Mouse (Mus musculus) embryonic facial prominence, embryonic 15.5 days (tissue): ENCODE measurements around the gene Gk. TPM values are rescaled to one million over a fixed set of nuclear protein-coding genes. Genes with fewer than 3 reads are reported as not detected.
A peak's percentile ranks its signal among the peaks of the same experiment; 100 is the strongest.

Experiments used
- ATAC-seq: fragments of 200-750 bp; cut with Nextera tagmentation; 2 replicates; pipeline ENCODE4 v1.8.0; 2017; ENCODE audit warnings: low read depth, moderate TSS enrichment; ENCODE audit not compliant: insufficient number of reproducible peaks, low FRiP score, low TSS enrichment
- H3K27ac ChIP-seq: fragments of 300-500 bp; sonication (generic); replicated peaks from 2 replicates; pipeline ENCODE4 v1.5.1; 2015; ENCODE audit warnings: mild to moderate bottlenecking, inconsistent platforms
- H3K27me3 ChIP-seq: fragments of 300-500 bp; sonication (generic); 2 replicates; pipeline ENCODE4 v1.6.1; 2015; ENCODE audit warnings: inconsistent platforms
- H3K36me3 ChIP-seq: fragments of 300-500 bp; sonication (generic); 2 replicates; pipeline ENCODE4 v1.6.1; 2015; ENCODE audit warnings: mild to moderate bottlenecking, inconsistent platforms
- H3K4me1 ChIP-seq: fragments of 300-500 bp; sonication (generic); 2 replicates; pipeline ENCODE4 v1.6.1; 2015; ENCODE audit warnings: inconsistent platforms
- H3K4me2 ChIP-seq: fragments of 300-500 bp; sonication (generic); replicated peaks from 2 replicates; pipeline ENCODE4 v1.6.1; 2015; ENCODE audit warnings: mild to moderate bottlenecking, inconsistent platforms
- H3K4me3 ChIP-seq: fragments of 300-500 bp; sonication (generic); replicated peaks from 2 replicates; pipeline ENCODE4 v1.5.1; 2015; ENCODE audit warnings: mild to moderate bottlenecking, inconsistent platforms
- H3K9ac ChIP-seq: fragments of 300-500 bp; sonication (generic); 2 replicates; pipeline ENCODE4 v1.6.1; 2015; ENCODE audit warnings: inconsistent platforms
- H3K9me3 ChIP-seq: fragments of 300-500 bp; sonication (generic); replicated peaks from 2 replicates; pipeline ENCODE4 v1.6.1; 2016; ENCODE audit warnings: inconsistent platforms
- WGBS: fragments of 180-500 bp; shearing (Covaris S2); methylation state at CpG from one replicate; pipeline ENCODE4 v1.1.7; 2015; 5-methylcytosine and 5-hydroxymethylcytosine counted together
- polyA plus RNA-seq: library from polyadenylated mRNA; unstranded; fragments of >200 nt; fragmentation: Nextera tagmentation; extraction: Ambion mirVana; gene quantifications from 2 replicates; pipeline ENCODE4 v1.2.1, GENCODE M21; 2015

Gene Gk
- 8.9 TPM in 2 replicates for polyA plus RNA-seq

GRCm38 (mm10) chrX:85776544-85777087 is at the start of gene Gk:
Gk (minus strand) TSS chrX:85776819.
- 24% methylated on average over 37 of the region's 45 CpGs for WGBS
- peak; percentile 99 for ATAC-seq
- peak within 1 kb of the TSS; percentile 54 for H3K4me3 ChIP-seq
- no peaks in the 10 kb centered on the region for H3K9me3 ChIP-seq
- H3K4me1 ChIP-seq: no peaks in the 10 kb centered on the region
- H3K27me3 ChIP-seq: no peaks in the 10 kb centered on the region
- peak within 1 kb of the TSS; percentile 62 for H3K4me2 ChIP-seq
- no peaks in the 10 kb centered on the region for H3K36me3 ChIP-seq
- peak within 1 kb of the TSS; percentile 42 for H3K9ac ChIP-seq
- peak within 1 kb of the TSS; percentile 85 for H3K27ac ChIP-seq

GRCm38 (mm10) chrX:85804706-85805376 is 28.2 kb upstream of the Gk start:
- ATAC-seq: no peak
- H3K4me3 ChIP-seq: no peak overlapping the region
- 79% methylated on average over 4 of the region's 4 CpGs for WGBS

GRCm38 (mm10) chrX:85803006-85803405 is 26.4 kb upstream of the Gk start:
- no peaks in the 10 kb centered on the region for H3K36me3 ChIP-seq
- no peak overlapping the region for H3K27ac ChIP-seq
- no peak overlapping the region for H3K4me3 ChIP-seq
- no peaks in the 10 kb centered on the region for H3K9me3 ChIP-seq
- H3K27me3 ChIP-seq: no peaks in the 10 kb centered on the region
- H3K4me1 ChIP-seq: no peaks in the 10 kb centered on the region
- no peak for ATAC-seq
- H3K9ac ChIP-seq: no peak overlapping the region
- H3K4me2 ChIP-seq: no peak overlapping the region

More at GRCm38 (mm10) chrX:85804706-85805376, 28.2 kb upstream of the Gk start:
- Histone ChIP-seq H3K27ac (no peak overlapping the region), H3K4me1 (no peaks in the 10 kb centered on the region), H3K36me3 (no peaks in the 10 kb centered on the region), H3K9me3 (no peaks in the 10 kb centered on the region), H3K4me2 (no peak overlapping the region), H3K27me3 (no peaks in the 10 kb centered on the region), H3K9ac (no peak overlapping the region)

- no peak for ATAC-seq
- H3K36me3 ChIP-seq: no peaks in the 10 kb centered on the region
- no peak overlapping the region for H3K9ac ChIP-seq
- no peak overlapping the region for H3K27ac ChIP-seq
- no peak overlapping the region for H3K4me2 ChIP-seq
- 80% methylated on average over 2 of the region's 2 CpGs for WGBS
- no peaks in the 10 kb centered on the region for H3K27me3 ChIP-seq
- H3K4me1 ChIP-seq: no peaks in the 10 kb centered on the region
- no peaks in the 10 kb centered on the region for H3K9me3 ChIP-seq
- H3K4me3 ChIP-seq: no peak overlapping the region
Measured at GRCm38 (mm10) chrX:85797449-85797848, 20.8 kb upstream of the Gk start.

GRCm38 (mm10) chrX:85778346-85778745 is 1.7 kb upstream of the Gk start:
- H3K36me3 ChIP-seq: no peaks in the 10 kb centered on the region
- WGBS: 64% methylated on average over 3 of the region's 3 CpGs
- H3K4me3 ChIP-seq: no peak overlapping the region
- no peak overlapping the region for H3K27ac ChIP-seq
- H3K9me3 ChIP-seq: no peaks in the 10 kb centered on the region
- no peaks in the 10 kb centered on the region for H3K27me3 ChIP-seq
- no peak for ATAC-seq
- H3K4me1 ChIP-seq: no peaks in the 10 kb centered on the region
- no peak overlapping the region for H3K4me2 ChIP-seq
- no peak overlapping the region for H3K9ac ChIP-seq

- Histone ChIP-seq H3K4me1 (no peaks in the 10 kb centered on the region), H3K4me3 (peak overlapping the region; percentile 54), H3K27me3 (no peaks in the 10 kb centered on the region), H3K4me2 (peak overlapping the region; percentile 62), H3K36me3 (no peaks in the 10 kb centered on the region), H3K27ac (peak overlapping the region; percentile 85), H3K9me3 (no peaks in the 10 kb centered on the region), H3K9ac (peak overlapping the region; percentile 42)
- 23% methylated on average over 17 of the region's 17 CpGs for WGBS
- no peak for ATAC-seq
Measured at GRCm38 (mm10) chrX:85777141-85777540, 522 bp upstream of the Gk start.

GRCm38 (mm10) chrX:85775879-85776543 is 608 bp downstream of the Gk start:
- no peaks in the 10 kb centered on the region for H3K27me3 ChIP-seq
- H3K9ac ChIP-seq: peak overlapping the region; percentile 26
- ATAC-seq: no peak; the same call in 1 of the 2 replicates
- peak overlapping the region; percentile 62 for H3K4me2 ChIP-seq
- H3K9me3 ChIP-seq: no peaks in the 10 kb centered on the region
- 0 out of 2 replicates have a peak overlapping the region, but pooled peaks have one; percentile 22 for H3K27ac ChIP-seq
- no peaks in the 10 kb centered on the region for H3K36me3 ChIP-seq
- 21% methylated on average over 22 of the region's 22 CpGs for WGBS
- H3K4me1 ChIP-seq: no peaks in the 10 kb centered on the region
- H3K4me3 ChIP-seq: peak overlapping the region; percentile 54

- no peak overlapping the region for H3K9ac ChIP-seq
- ATAC-seq: no peak
Measured at GRCm38 (mm10) chrX:85771303-85771702, 5.3 kb downstream of the Gk start.

GRCm38 (mm10) chrX:85770747-85771146 is 5.9 kb downstream of the Gk start:
- Histone ChIP-seq H3K27ac (no peak overlapping the region), H3K4me1 (no peaks in the 10 kb centered on the region), H3K9ac (no peak overlapping the region), H3K4me3 (no peak overlapping the region), H3K4me2 (no peak overlapping the region), H3K9me3 (no peaks in the 10 kb centered on the region), H3K27me3 (no peaks in the 10 kb centered on the region), H3K36me3 (no peaks in the 10 kb centered on the region)
- 86% methylated on average over 3 of the region's 3 CpGs for WGBS
- no peak for ATAC-seq

More at GRCm38 (mm10) chrX:85771303-85771702, 5.3 kb downstream of the Gk start:
- 66% methylated on average over 3 of the region's 3 CpGs for WGBS
- H3K27me3 ChIP-seq: no peaks in the 10 kb centered on the region
- no peaks in the 10 kb centered on the region for H3K36me3 ChIP-seq
- no peak overlapping the region for H3K4me2 ChIP-seq
- no peaks in the 10 kb centered on the region for H3K9me3 ChIP-seq
- H3K27ac ChIP-seq: no peak overlapping the region
- H3K4me3 ChIP-seq: no peak overlapping the region
- H3K4me1 ChIP-seq: no peaks in the 10 kb centered on the region

- Histone ChIP-seq H3K9ac (no peak overlapping the region), H3K4me2 (no peak overlapping the region), H3K27me3 (no peaks in the 10 kb centered on the region), H3K27ac (no peak overlapping the region), H3K4me1 (no peaks in the 10 kb centered on the region), H3K9me3 (no peaks in the 10 kb centered on the region), H3K36me3 (no peaks in the 10 kb centered on the region), H3K4me3 (no peak overlapping the region)
- no peak for ATAC-seq
- 56% methylated on average over 2 of the region's 2 CpGs for WGBS
Measured at GRCm38 (mm10) chrX:85768578-85768977, 8.0 kb downstream of the Gk start.

GRCm38 (mm10) chrX:85756005-85756404 is 20.6 kb downstream of the Gk start:
- Histone ChIP-seq H3K4me3 (no peak overlapping the region), H3K27me3 (no peaks in the 10 kb centered on the region), H3K4me1 (no peaks in the 10 kb centered on the region), H3K27ac (no peak overlapping the region), H3K9me3 (no peaks in the 10 kb centered on the region), H3K36me3 (no peaks in the 10 kb centered on the region), H3K9ac (no peak overlapping the region), H3K4me2 (no peak overlapping the region)
- WGBS: 59% methylated on average over 3 of the region's 3 CpGs
- no peak for ATAC-seq
